Mouse (Mus musculus): Measurements from ENCODE around the gene Nmnat1. TPM values are rescaled to one million over a fixed set of nuclear protein-coding genes. Genes with fewer than 3 reads are reported as not detected.
"Not testable (repeated sequence)": the region's sequence is repeated elsewhere in the genome, so short reads cannot be mapped to it uniquely, and the experiment has no call there.

Gene Nmnat1
- polyA plus RNA-seq, 1 experiment from 2014 or later: 16.2 TPM

GRCm38 (mm10) chr4:149445868-149446267 lies 39.1 kb downstream of the Nmnat1 start:
- Histone ChIP-seq H3K9me3 (replicated peaks; ENCODE audit: control insufficient read depth, low read length) (no peaks in the 10 kb centered on the region), H3K9ac (ENCODE audit: low read depth, low read length) (peak overlapping the region; percentile 70; the same call in 1 of the 2 replicates), H3K4me1 (ENCODE audit: control insufficient read depth, insufficient read depth, low read length) (peaks cover 4% of the 10 kb centered on the region), H3K27ac (ENCODE audit: low read depth, low read length) (peak overlapping the region; percentile 77), H3K4me3 (ENCODE audit: low read depth, low read length) (peak overlapping the region; percentile 8), H3K4me2 (peak overlapping the region; percentile 73), H3K36me3 (ENCODE audit: control insufficient read depth, insufficient read depth, low read length) (no peaks in the 10 kb centered on the region), H3K27me3 (ENCODE audit: control insufficient read depth, insufficient read depth, low read length) (no peaks in the 10 kb centered on the region)
- 1% methylated on average over 11 of the region's 11 CpGs for WGBS (ENCODE audit: insufficient replicate concordance)
- peak; percentile 50; the same call in 1 of the 2 replicates for ATAC-seq (replicated peaks; ENCODE audit: insufficient number of reproducible peaks, low FRiP score, low TSS enrichment)

- Histone ChIP-seq H3K27ac (ENCODE audit: low read depth, low read length) (peak overlapping the region; percentile 77), H3K9ac (ENCODE audit: low read depth, low read length) (peak overlapping the region; percentile 70), H3K4me3 (ENCODE audit: low read depth, low read length) (peak overlapping the region; percentile 8), H3K9me3 (replicated peaks; ENCODE audit: control insufficient read depth, low read length) (no peaks in the 10 kb centered on the region), H3K36me3 (ENCODE audit: control insufficient read depth, insufficient read depth, low read length) (no peaks in the 10 kb centered on the region), H3K4me2 (peak overlapping the region; percentile 73), H3K27me3 (ENCODE audit: control insufficient read depth, insufficient read depth, low read length) (no peaks in the 10 kb centered on the region), H3K4me1 (ENCODE audit: control insufficient read depth, insufficient read depth, low read length) (peaks cover 4% of the 10 kb centered on the region)
- under 1% methylated on average over 36 of the region's 36 CpGs for WGBS (ENCODE audit: insufficient replicate concordance)
- ATAC-seq (replicated peaks; ENCODE audit: insufficient number of reproducible peaks, low FRiP score, low TSS enrichment): peak; percentile 93
Measured at GRCm38 (mm10) chr4:149444964-149445701, 39.9 kb downstream of the Nmnat1 start.

- Histone ChIP-seq H3K27me3 (ENCODE audit: control insufficient read depth, insufficient read depth, low read length) (no peaks in the 10 kb centered on the region), H3K4me1 (ENCODE audit: control insufficient read depth, insufficient read depth, low read length) (peaks cover 4% of the 10 kb centered on the region), H3K4me3 (ENCODE audit: low read depth, low read length) (no peak overlapping the region), H3K27ac (ENCODE audit: low read depth, low read length) (peak overlapping the region; percentile 77), H3K9ac (ENCODE audit: low read depth, low read length) (peak overlapping the region; percentile 70; the same call in 1 of the 2 replicates), H3K4me2 (peak overlapping the region; percentile 73; the same call in 1 of the 2 replicates), H3K36me3 (ENCODE audit: control insufficient read depth, insufficient read depth, low read length) (no peaks in the 10 kb centered on the region), H3K9me3 (replicated peaks; ENCODE audit: control insufficient read depth, low read length) (no peaks in the 10 kb centered on the region)
- no peak for ATAC-seq (replicated peaks; ENCODE audit: insufficient number of reproducible peaks, low FRiP score, low TSS enrichment)
- WGBS (ENCODE audit: insufficient replicate concordance): 68% methylated on average over 1 of the region's 1 CpGs
Measured at GRCm38 (mm10) chr4:149444465-149444864, 40.5 kb downstream of the Nmnat1 start.

- Histone ChIP-seq H3K9ac (ENCODE audit: low read depth, low read length) (no peak overlapping the region), H3K27ac (ENCODE audit: low read depth, low read length) (no peak overlapping the region; the same call in 1 of the 2 replicates), H3K4me3 (ENCODE audit: low read depth, low read length) (no peak overlapping the region), H3K9me3 (replicated peaks; ENCODE audit: control insufficient read depth, low read length) (no peaks in the 10 kb centered on the region), H3K4me1 (ENCODE audit: control insufficient read depth, insufficient read depth, low read length) (peaks cover 4% of the 10 kb centered on the region), H3K4me2 (no peak overlapping the region), H3K27me3 (ENCODE audit: control insufficient read depth, insufficient read depth, low read length) (no peaks in the 10 kb centered on the region), H3K36me3 (ENCODE audit: control insufficient read depth, insufficient read depth, low read length) (no peaks in the 10 kb centered on the region)
- 47% methylated on average over 3 of the region's 3 CpGs for WGBS (ENCODE audit: insufficient replicate concordance)
- ATAC-seq (replicated peaks; ENCODE audit: insufficient number of reproducible peaks, low FRiP score, low TSS enrichment): no peak
Measured at GRCm38 (mm10) chr4:149442436-149442835, 42.6 kb downstream of the Nmnat1 start.

GRCm38 (mm10) chr4:149440576-149440975 lies 44.4 kb downstream of the Nmnat1 start:
- 80% methylated on average over 8 of the region's 8 CpGs for WGBS (ENCODE audit: insufficient replicate concordance)
- H3K9me3 ChIP-seq (replicated peaks; ENCODE audit: control insufficient read depth, low read length): no peaks in the 10 kb centered on the region
- H3K27ac ChIP-seq (ENCODE audit: low read depth, low read length): no peak overlapping the region
- H3K4me3 ChIP-seq (ENCODE audit: low read depth, low read length): no peak overlapping the region
- no peak for ATAC-seq (replicated peaks; ENCODE audit: insufficient number of reproducible peaks, low FRiP score, low TSS enrichment)
- no peak overlapping the region for H3K9ac ChIP-seq (ENCODE audit: low read depth, low read length)
- H3K4me2 ChIP-seq: no peak overlapping the region
- no peaks in the 10 kb centered on the region for H3K36me3 ChIP-seq (ENCODE audit: control insufficient read depth, insufficient read depth, low read length)
- no peaks in the 10 kb centered on the region for H3K27me3 ChIP-seq (ENCODE audit: control insufficient read depth, insufficient read depth, low read length)
- H3K4me1 ChIP-seq (ENCODE audit: control insufficient read depth, insufficient read depth, low read length): no peaks in the 10 kb centered on the region; the same call in 1 of the 2 replicates

GRCm38 (mm10) chr4:149431887-149432286 lies 53.1 kb downstream of the Nmnat1 start:
- H3K4me1 ChIP-seq (ENCODE audit: control insufficient read depth, insufficient read depth, low read length); H3K36me3 ChIP-seq (ENCODE audit: control insufficient read depth, insufficient read depth, low read length); H3K27ac ChIP-seq (ENCODE audit: low read depth, low read length); H3K9ac ChIP-seq (ENCODE audit: low read depth, low read length); ATAC-seq (replicated peaks; ENCODE audit: insufficient number of reproducible peaks, low FRiP score, low TSS enrichment); H3K27me3 ChIP-seq (ENCODE audit: control insufficient read depth, insufficient read depth, low read length); H3K9me3 ChIP-seq (replicated peaks; ENCODE audit: control insufficient read depth, low read length); H3K4me3 ChIP-seq (ENCODE audit: low read depth, low read length); H3K4me2 ChIP-seq: not testable (repeated sequence)
- WGBS (ENCODE audit: insufficient replicate concordance): 75% methylated on average over 1 of the region's 1 CpGs

- Histone ChIP-seq H3K4me3 (ENCODE audit: low read depth, low read length) (no peak overlapping the region), H3K36me3 (ENCODE audit: control insufficient read depth, insufficient read depth, low read length) (no peaks in the 10 kb centered on the region), H3K27me3 (ENCODE audit: control insufficient read depth, insufficient read depth, low read length) (no peaks in the 10 kb centered on the region), H3K4me1 (ENCODE audit: control insufficient read depth, insufficient read depth, low read length) (no peaks in the 10 kb centered on the region), H3K4me2 (no peak overlapping the region), H3K9ac (ENCODE audit: low read depth, low read length) (no peak overlapping the region), H3K27ac (ENCODE audit: low read depth, low read length) (no peak overlapping the region), H3K9me3 (replicated peaks; ENCODE audit: control insufficient read depth, low read length) (no peaks in the 10 kb centered on the region)
- 83% methylated on average over 5 of the region's 5 CpGs for WGBS (ENCODE audit: insufficient replicate concordance)
- ATAC-seq (replicated peaks; ENCODE audit: insufficient number of reproducible peaks, low FRiP score, low TSS enrichment): no peak
Measured at GRCm38 (mm10) chr4:149429592-149429991, 55.4 kb downstream of the Nmnat1 start.

- WGBS (ENCODE audit: insufficient replicate concordance): under 1% methylated on average over 45 of the region's 50 CpGs
- no peaks in the 10 kb centered on the region for H3K9me3 ChIP-seq (replicated peaks; ENCODE audit: control insufficient read depth, low read length)
- H3K27ac ChIP-seq (ENCODE audit: low read depth, low read length): peak within 1 kb of the TSS; percentile 99
- H3K4me1 ChIP-seq (ENCODE audit: control insufficient read depth, insufficient read depth, low read length): peaks cover 4% of the 10 kb centered on the region; the same call in 1 of the 2 replicates
- H3K36me3 ChIP-seq (ENCODE audit: control insufficient read depth, insufficient read depth, low read length): no peaks in the 10 kb centered on the region
- H3K4me2 ChIP-seq: peak within 1 kb of the TSS; percentile 83
- H3K9ac ChIP-seq (ENCODE audit: low read depth, low read length): peak within 1 kb of the TSS; percentile 93
- peak; percentile 94 for ATAC-seq (replicated peaks; ENCODE audit: insufficient number of reproducible peaks, low FRiP score, low TSS enrichment)
- no peaks in the 10 kb centered on the region for H3K27me3 ChIP-seq (ENCODE audit: control insufficient read depth, insufficient read depth, low read length)
- peak within 1 kb of the TSS; percentile 96 for H3K4me3 ChIP-seq (ENCODE audit: low read depth, low read length)
Measured at GRCm38 (mm10) chr4:149426325-149427199, 58.4 kb downstream of the Nmnat1 start, which contains the start of gene Ube4b. TSS of gene Ube4b (minus strand) at chr4:149426749.

Data from heart, embryonic 11.5 days (tissue).